Mouse (Mus musculus): ENCODE measurements around the gene Gm49403.

Gene Gm49403

DNA sequence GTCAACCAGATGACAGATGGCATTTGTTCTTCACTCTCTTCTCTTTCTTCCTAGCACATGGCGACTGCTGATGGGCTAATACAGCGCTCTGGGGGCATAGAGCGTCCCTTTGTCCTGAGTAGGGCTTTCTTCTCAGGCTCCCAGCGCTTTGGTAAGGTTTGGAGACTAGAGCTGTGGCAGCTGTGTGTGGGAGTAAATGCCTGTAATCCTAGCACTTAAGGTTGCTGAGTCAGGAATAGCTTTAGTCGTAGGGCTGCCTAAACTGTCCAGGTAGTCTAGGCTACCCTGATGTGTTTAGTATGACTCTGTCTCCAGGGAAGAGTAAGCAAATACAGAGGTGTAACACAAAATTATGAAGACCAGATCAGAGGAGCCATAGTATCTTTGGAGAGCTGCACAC, 28.1 kb downstream of the Gm49403 start:
- no peak for DNase-seq (ENCODE audit: low spot score in 2 of 2)

DNA sequence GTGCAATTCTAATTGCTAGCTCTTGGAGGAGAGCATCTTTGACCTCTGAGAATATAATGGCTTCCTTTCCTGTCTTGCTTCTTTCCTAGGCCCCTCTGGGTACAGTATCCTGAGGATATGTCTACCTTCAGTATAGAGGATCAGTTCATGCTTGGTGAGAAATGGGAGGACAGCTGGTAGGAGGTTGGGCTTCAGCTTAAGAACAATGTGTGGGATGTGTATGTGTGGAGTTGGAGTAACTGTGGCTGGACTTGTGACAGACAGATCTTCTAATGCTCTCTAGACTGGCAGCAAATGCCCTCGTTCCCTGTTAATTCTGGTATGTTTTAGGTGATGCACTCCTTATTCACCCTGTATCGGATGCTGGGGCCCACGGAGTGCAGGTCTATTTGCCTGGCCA, 30.5 kb downstream of the Gm49403 start:
- DNase-seq (ENCODE audit: low spot score in 2 of 2): no peak

DNA sequence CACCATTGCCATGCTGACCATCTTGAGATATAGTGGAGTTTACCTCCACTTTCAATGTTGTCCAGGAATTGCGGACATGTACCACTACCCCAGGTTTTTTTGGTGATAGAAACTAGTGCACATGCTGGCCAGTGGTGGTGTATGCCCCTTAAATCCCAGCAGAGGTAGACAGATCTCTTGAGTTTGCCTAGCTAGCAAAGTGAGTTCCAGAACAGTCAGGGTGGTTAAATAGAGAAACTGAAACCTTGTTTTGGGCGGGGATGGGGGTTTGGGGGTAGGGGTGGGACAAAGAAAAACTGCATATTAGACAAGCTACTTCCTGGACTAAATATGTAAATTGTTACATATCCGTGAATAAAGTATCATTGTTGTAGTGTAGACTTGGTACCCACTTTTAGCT, 35.3 kb downstream of the Gm49403 start:
- no peak for DNase-seq (ENCODE audit: low spot score in 2 of 2)

DNA sequence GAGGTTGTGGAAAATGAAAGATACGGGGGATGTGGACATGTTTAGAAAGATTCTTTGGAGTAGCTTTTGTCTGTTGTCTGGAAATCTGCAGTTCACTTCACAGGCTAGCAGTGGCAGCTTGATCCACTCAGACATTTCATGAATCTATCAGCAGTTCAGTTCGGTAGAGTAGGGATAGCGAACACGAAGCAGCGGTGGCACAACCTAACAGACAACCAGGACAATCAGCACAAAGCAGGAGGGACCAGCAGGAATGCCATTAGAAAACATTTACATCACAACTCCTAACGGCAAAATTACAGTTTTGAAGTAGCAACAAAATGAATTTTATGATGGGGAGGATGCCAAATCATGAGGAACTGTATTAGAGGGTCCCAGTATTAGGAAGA, 35.9 kb downstream of the Gm49403 start:
- DNase-seq (ENCODE audit: low spot score in 2 of 2): no peak

GRCm38 (mm10) chr19:8920073-8920736, 36.5 kb downstream of the Gm49403 start, which contains the start of gene B3gat3:
B3gat3 (plus strand) TSS chr19:8920374.
- DNase-seq (ENCODE audit: low spot score in 2 of 2): peak; percentile 77 to 89

DNA sequence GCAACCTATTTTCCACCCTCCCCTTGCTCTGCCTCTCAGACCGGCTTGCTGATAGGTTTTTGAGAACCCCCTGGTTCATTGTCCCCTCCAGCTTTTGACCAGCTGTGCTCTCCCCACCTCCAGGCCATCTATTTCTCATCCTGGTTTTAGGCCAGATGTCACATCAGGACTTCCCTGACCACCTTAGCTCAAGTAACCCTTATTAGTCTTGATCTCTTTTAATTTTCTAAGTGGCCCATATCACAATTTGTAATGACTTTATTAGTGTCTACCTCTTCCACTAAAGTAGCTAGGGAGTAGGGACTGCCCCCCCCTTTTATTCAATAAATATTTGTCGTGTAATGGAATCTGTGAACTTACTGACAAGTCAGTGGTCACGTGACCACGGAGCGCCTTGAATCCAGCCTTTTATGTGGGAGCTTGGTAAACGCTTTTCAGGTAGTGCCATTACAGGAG, 37.1 kb downstream of the Gm49403 start:
- DNase-seq (ENCODE audit: low spot score in 2 of 2): no peak

- no peak for DNase-seq (ENCODE audit: low spot score in 2 of 2)
Measured at GRCm38 (mm10) chr19:8921741-8922140, 38.0 kb downstream of the Gm49403 start.

DNA sequence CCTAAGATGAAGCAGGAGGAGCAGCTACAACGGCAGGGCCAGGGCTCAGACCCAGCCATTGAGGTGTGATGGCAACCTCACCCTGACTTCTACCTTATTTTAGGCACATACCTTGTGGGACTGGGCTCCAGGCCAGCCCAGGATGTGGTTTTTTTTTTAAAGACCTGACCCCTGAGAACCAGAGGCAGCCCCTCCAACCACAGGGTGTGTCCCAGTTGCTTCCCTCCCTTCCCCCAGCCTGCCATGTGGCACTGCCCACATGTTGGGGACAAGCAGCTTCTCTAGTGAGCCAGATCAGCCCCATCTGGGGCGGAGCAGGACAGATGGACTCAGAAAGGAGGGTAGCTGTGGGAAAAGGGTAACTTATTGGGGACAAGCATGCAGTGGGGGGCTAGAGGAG, 43.0 kb downstream of the Gm49403 start:
- no peak for DNase-seq (ENCODE audit: low spot score in 2 of 2)

GRCm38 (mm10) chr19:8927891-8928525, 44.3 kb downstream of the Gm49403 start:
- DNase-seq (ENCODE audit: low spot score in 2 of 2): no peak

DNA sequence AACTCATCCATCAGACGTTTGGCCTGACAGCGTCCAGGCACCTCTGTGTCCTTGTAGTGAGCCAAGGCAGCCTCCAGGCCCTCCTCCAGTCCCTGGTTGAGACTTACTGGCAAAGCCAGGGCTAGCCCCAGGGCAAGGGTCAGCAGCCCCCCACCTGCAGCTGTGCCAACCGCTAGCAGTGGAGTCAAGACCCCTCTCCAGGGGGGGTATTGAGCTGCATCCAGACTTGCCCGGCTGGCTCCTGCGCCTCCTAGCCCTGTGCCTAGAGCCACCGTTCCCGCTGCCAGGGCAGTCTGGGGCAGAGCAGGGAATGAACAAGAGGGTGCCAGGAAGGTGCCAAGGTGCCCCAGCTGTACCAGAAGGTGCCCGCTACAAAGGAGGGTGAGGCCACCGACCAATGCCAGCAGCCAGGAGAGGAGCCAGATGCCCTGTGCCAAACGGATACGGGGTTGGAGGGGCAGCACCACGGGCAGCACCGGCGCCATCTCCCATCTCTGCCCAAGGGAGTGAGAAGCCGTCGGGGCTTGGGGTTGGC, 45.0 kb downstream of the Gm49403 start:
- no peak for DNase-seq (ENCODE audit: low spot score in 2 of 2)

GRCm38 (mm10) chr19:8929224-8930088, 45.7 kb downstream of the Gm49403 start, which contains the start of the genes Rom1 and Eml3:
Rom1 (minus strand) TSS chr19:8929356.
Eml3 (plus strand) TSS chr19:8929552.
- peak in 1 of 2 experiments; percentile 64 for DNase-seq (ENCODE audit: low spot score in 2 of 2)

- no peak for DNase-seq (ENCODE audit: low spot score in 2 of 2)
Measured at GRCm38 (mm10) chr19:8930117-8930516, 46.4 kb downstream of the Gm49403 start.

GRCm38 (mm10) chr19:8930771-8931170, 47.0 kb downstream of the Gm49403 start:
- DNase-seq (ENCODE audit: low spot score in 2 of 2): no peak

- no peak for DNase-seq (ENCODE audit: low spot score in 2 of 2)
Measured at GRCm38 (mm10) chr19:8936736-8937135, 53.0 kb downstream of the Gm49403 start.
